Mouse (Mus musculus): ENCODE data around the gene Dnaaf5.

DNA sequence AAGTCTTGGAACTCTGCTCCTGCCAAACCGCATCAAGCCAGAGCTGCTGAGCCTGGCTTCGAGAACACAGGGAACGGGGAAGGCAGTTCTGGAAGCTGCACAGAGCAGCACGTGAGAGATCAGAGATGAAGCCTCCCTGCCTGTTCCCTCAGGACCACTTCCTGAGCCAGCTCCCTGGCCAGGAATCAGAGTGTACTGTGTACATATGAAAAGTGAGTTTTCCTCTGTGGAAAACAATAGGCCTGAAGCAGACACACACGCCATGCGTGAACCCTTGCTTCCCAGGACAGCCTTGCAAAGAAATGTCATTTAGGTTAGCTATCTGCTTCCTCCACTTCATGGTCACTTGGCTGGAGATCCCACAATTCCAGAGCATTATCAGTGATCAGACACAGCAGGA lies 48.2 kb upstream of the Dnaaf5 start:
- TF ChIP-seq FLI1 (IDR thresholded peaks at IDR 0.05; ENCODE audit: low read length), result no peak
- TF ChIP-seq GATA1 (IDR thresholded peaks at IDR 0.05; ENCODE audit: borderline replicate concordance, low read length), result no peak

All from megakaryocyte, embryonic 14.5 days (primary cell).